Mouse (Mus musculus): Measurements from ENCODE around the gene Zfp14. TPM values are rescaled to one million over a fixed set of nuclear protein-coding genes. Genes with fewer than 3 reads are reported as not detected.

Gene Zfp14
- polyA plus RNA-seq, 1 experiment, result not detected

GRCm38 (mm10) chr7:30007601-30008000 lies 43.6 kb downstream of the Zfp14 start:
- no peak for TF ChIP-seq GATA1 (IDR thresholded peaks at IDR 0.05; ENCODE audit: low read length)

DNA sequence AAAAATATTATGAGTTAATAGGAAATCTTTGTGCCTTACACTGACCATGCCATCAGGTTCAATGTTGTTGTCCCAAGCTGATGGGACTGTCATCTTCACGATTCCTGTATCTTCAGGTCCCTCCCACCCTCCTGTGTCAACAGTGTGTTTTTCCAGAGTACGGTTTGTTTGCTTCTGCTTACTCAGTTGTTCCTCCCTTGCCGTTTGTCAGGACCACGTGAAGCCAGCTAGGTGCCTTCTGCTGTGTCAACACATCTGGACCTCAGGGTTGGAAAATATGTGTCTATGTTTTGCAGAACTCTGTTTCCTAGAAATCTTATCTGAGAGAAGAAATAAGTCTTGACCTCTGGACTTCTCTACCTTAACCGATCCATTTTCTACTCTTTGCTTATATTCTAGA lies 50.6 kb downstream of the Zfp14 start:
- no peak for TF ChIP-seq GATA1 (IDR thresholded peaks at IDR 0.05; ENCODE audit: low read length)

DNA sequence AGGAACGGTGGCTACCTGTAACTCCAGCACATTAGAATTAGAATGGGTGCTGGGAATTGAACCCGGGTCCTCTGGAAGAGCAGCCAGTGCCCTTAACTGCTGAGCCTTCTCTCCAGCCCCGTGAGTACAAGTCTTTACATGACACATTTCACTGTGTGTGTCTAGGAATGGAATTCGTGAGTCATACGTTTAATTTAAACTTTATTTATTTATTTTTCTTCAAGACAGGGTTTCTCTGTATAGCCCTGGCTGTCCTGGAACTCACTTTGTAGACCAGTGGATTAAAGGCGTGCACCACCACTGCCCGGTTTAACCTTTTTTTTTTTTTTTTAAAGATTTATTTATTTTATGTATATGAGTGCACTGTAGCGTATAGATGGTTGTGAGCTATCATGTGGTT lies 56.0 kb downstream of the Zfp14 start:
- no peak for TF ChIP-seq GATA1 (IDR thresholded peaks at IDR 0.05; ENCODE audit: low read length)

- no peak for TF ChIP-seq GATA1 (IDR thresholded peaks at IDR 0.05; ENCODE audit: low read length)
These were observed 57.8 kb downstream of the Zfp14 start for GRCm38 (mm10) chr7:29993340-29993739.

- no peak for TF ChIP-seq GATA1 (IDR thresholded peaks at IDR 0.05; ENCODE audit: low read length)
These were observed 58.5 kb downstream of the Zfp14 start for GRCm38 (mm10) chr7:29992698-29993097.

DNA sequence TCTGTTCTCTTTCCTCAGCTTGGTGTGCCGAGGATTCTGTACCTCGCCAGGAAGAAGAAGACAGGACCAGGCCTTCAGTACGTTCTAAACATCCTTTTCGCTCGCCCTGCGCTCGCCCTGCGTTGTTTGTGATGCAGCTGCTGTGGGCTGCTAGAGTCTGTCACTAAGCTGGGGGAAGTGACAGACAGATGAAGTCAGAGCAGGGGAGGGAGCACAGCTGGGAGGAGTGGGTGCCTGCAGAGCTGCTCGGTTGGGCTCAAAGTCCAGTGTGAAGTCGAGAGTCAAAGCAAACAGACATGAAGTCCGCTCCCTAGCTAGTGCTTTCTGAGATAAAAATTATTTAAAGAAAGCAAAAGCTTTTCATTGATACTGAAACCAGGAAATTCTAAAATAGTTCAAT lies 62.1 kb downstream of the Zfp14 start:
- TF ChIP-seq GATA1 (IDR thresholded peaks at IDR 0.05; ENCODE audit: low read length), result no peak

DNA sequence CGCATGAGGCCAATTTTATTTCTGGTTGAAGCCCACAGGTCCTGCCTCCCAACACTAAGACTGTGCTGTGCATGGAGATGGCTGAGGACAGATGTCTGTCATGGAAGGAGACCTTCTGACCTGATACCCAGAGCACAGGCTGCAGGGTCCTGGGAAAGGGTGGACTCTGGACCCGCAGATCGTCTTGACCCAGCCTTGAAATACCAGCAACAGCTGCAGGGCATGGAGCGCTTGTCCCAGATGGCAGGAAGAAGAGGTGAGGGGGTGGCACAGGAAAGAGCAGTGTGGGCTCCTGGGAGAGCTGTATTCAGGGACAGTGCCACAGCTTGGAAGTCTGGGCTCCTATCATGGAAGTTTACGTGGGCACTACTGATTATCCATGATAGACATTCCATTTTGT lies 63.6 kb downstream of the Zfp14 start:
- no peak for TF ChIP-seq GATA1 (IDR thresholded peaks at IDR 0.05; ENCODE audit: low read length)

Other genes starting within 250 kb of the Zfp14 start
- 0.81 and 0.90 TPM in 2 replicates for gene Zfp790, start 235.3 kb downstream of the Zfp14 start, polyA plus RNA-seq (2012)
- 0.26 and 0.75 TPM in 2 replicates for gene Zfp940, start 197.7 kb downstream of the Zfp14 start, polyA plus RNA-seq (2012)
- 0.29 and 0.35 TPM in 2 replicates for gene Zfp420, start 191.4 kb downstream of the Zfp14 start, polyA plus RNA-seq (2012)
- 0.35 and 0.40 TPM in 2 replicates for gene Zfp27, start 144.8 kb downstream of the Zfp14 start, polyA plus RNA-seq (2012)
- 0.03 TPM in 1 of 2 replicates, not detected in the other for gene Zfp383, start 143.2 kb downstream of the Zfp14 start, polyA plus RNA-seq (2012)
- 17.1 and 22.9 TPM in 2 replicates for gene Zfp74, start 97.3 kb downstream of the Zfp14 start, polyA plus RNA-seq (2012)
- 4.0 and 5.6 TPM in 2 replicates for gene Zfp568, start 67.4 kb downstream of the Zfp14 start, polyA plus RNA-seq (2012)
- 0.17 and 0.26 TPM in 2 replicates for gene Zfp82, start 21.5 kb upstream of the Zfp14 start, polyA plus RNA-seq (2012)
- gene Gm26920, start 39.0 kb upstream of the Zfp14 start, polyA plus RNA-seq (2012), result not detected in 2 replicates
- gene Zfp566, start 39.1 kb upstream of the Zfp14 start, polyA plus RNA-seq (2012), result 2.5 and 3.4 TPM in 2 replicates
- gene Zfp260, start 43.4 kb upstream of the Zfp14 start, polyA plus RNA-seq (2012), result 0.19 and 0.64 TPM in 2 replicates
- gene Zfp382, start 70.6 kb upstream of the Zfp14 start, polyA plus RNA-seq (2012), result 4.1 and 5.5 TPM in 2 replicates
- 8.2 and 19.8 TPM in 2 replicates for gene Zfp146, start 118.4 kb upstream of the Zfp14 start, polyA plus RNA-seq (2012)
- 8.3 and 9.2 TPM in 2 replicates for gene Cox7a1, start 132.8 kb upstream of the Zfp14 start, polyA plus RNA-seq (2012)
- 142 and 154 TPM in 2 replicates for gene Capns1, start 147.4 kb upstream of the Zfp14 start, polyA plus RNA-seq (2012)
- gene Polr2i, start 180.6 kb upstream of the Zfp14 start, polyA plus RNA-seq (2012), result 126 and 136 TPM in 2 replicates
- gene Tbcb, start 180.9 kb upstream of the Zfp14 start, polyA plus RNA-seq (2012), result 68.1 and 70.9 TPM in 2 replicates
- gene Ovol3, start 184.3 kb upstream of the Zfp14 start, polyA plus RNA-seq (2012), result 0.15 TPM in 1 of 2 replicates, not detected in the other
- gene Thap8, start 228.7 kb upstream of the Zfp14 start, polyA plus RNA-seq (2012), result 0.12 and 0.26 TPM in 2 replicates
- gene Wdr62, start 229.0 kb upstream of the Zfp14 start, polyA plus RNA-seq (2012), result 40.6 and 75.2 TPM in 2 replicates
- gene Clip3, start 240.3 kb upstream of the Zfp14 start, polyA plus RNA-seq (2012), result 0.24 TPM in 1 of 2 replicates, not detected in the other

All from G1E-ER4 (cell line).